25 mouse cellular contexts compared by ENCODE assay signal in the genomic region with DNA sequence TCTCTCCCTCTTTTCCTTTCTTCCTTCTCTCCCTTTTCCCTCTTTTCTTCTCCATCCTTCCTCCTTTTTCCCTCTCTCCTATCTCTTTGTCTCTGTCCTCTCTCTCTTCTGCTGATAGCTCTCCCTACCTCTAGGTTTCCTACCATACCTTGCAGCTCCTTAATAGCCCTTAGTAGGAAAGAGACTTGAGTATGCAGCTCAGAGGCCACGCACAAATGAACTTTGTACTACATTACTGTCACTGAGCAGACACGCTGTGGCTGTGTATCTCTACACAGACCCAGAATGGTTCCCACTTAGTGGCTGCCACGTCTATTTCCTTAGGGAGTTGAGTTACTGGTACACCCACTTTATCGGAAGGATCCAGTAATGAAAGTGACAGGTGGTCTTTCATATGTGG.
A peak's percentile ranks its signal among the peaks of the same experiment; 100 is the strongest.
DNase-seq lines count a peak whose midpoint lies in the region; ATAC-seq lines count a peak whose summit lies in the region.
"Had no signal": no experiment of that assay in that cellular context is flagged by ENCODE, and none has a peak within 500 bp of the region (broad histone marks: within the 10 kb centered on the region; RNA-seq: fewer than 3 reads in every experiment).

No protein-coding gene starts in this region.

- peak; percentile 54 for DNase-seq in midbrain, embryonic 11.5 days (ENCODE audit: low spot score, missing footprints)
- DNase-seq in R1 (ENCODE audit: low read depth, low spot score) = peak; percentile 23
- DNase-seq in layer of hippocampus, postnatal 14 days (ENCODE audit: low spot score in 2 of 2) = no peak
- DNase-seq in forebrain, embryonic 11.5 days (ENCODE audit: low spot score) = no peak
- no peak for DNase-seq in layer of hippocampus, postnatal 10 days (ENCODE audit: low spot score in 2 of 2)
- DNase-seq: adrenal gland, adult 2 months; adrenal gland, postnatal 10 days; adrenal gland, postnatal 25 days; cerebellum, adult 11 months; cerebellum, adult 18-20 months; cerebellum, adult 9-10 months; cerebellum, postnatal 10 days; cerebellum, postnatal 25 days had no signal

- no peaks in the 10 kb centered on the region for H3K9me3 ChIP-seq in midbrain, embryonic 11.5 days (ENCODE audit: control insufficient read depth, low read length)
- H3K9me3 ChIP-seq in midbrain, embryonic 15.5 days = no peaks in the 10 kb centered on the region
- H3K9me3 ChIP-seq in intestine, embryonic 16.5 days (ENCODE audit: control insufficient read depth, low read length) = no peaks in the 10 kb centered on the region
- H3K9me3 ChIP-seq in forebrain, embryonic 11.5 days (ENCODE audit: control insufficient read depth, low read length) = no peaks in the 10 kb centered on the region
- H3K9me3 ChIP-seq: embryonic facial prominence, embryonic 10.5 days; embryonic facial prominence, embryonic 12.5 days; forebrain, embryonic 12.5 days; G1E had no signal

- H3K27ac ChIP-seq in midbrain, embryonic 11.5 days (ENCODE audit: low read depth, low read length) = no peak overlapping the region
- H3K27ac ChIP-seq in midbrain, embryonic 15.5 days = no peak overlapping the region
- H3K27ac ChIP-seq in intestine, embryonic 16.5 days (ENCODE audit: low read length) = no peak overlapping the region; the same call in 1 of the 2 replicates
- H3K27ac ChIP-seq in forebrain, embryonic 11.5 days (ENCODE audit: low read depth, low read length) = no peak overlapping the region
- H3K27ac ChIP-seq: embryonic facial prominence, embryonic 10.5 days; embryonic facial prominence, embryonic 12.5 days; forebrain, embryonic 12.5 days had no signal

- no peak for ATAC-seq in midbrain, embryonic 11.5 days (ENCODE audit: low FRiP score)
- no peak for ATAC-seq in midbrain, embryonic 15.5 days (replicated peaks)
- peak; percentile 75 for ATAC-seq in intestine, embryonic 16.5 days
- ATAC-seq in monocyte, adult 5-6 weeks (replicated peaks; ENCODE audit: insufficient number of reproducible peaks, low FRiP score, low TSS enrichment, poor library complexity, severe bottlenecking) = 0 out of 2 replicates have a peak, but pooled peaks have one; percentile 43
- ATAC-seq in forebrain, embryonic 11.5 days (replicated peaks; ENCODE audit: low FRiP score) = no peak
- ATAC-seq: CD4-positive, CD25-positive, alpha-beta regulatory T cell, adult 4 months; forebrain, embryonic 14.5 days; forebrain, embryonic 16.5 days; Patski had no signal

- WGBS in midbrain, embryonic 11.5 days = 67% methylated on average over 4 of the region's 4 CpGs
- 60% methylated on average over 4 of the region's 4 CpGs for WGBS in midbrain, embryonic 15.5 days
- 49% methylated on average over 4 of the region's 4 CpGs for WGBS in intestine, embryonic 16.5 days
- WGBS in forebrain, embryonic 11.5 days = 65% methylated on average over 4 of the region's 4 CpGs

- H3K4me2 ChIP-seq in midbrain, embryonic 11.5 days = no peak overlapping the region
- H3K4me2 ChIP-seq in midbrain, embryonic 15.5 days = no peak overlapping the region
- H3K4me2 ChIP-seq in intestine, embryonic 16.5 days (ENCODE audit: low read depth, low read length) = no peak overlapping the region
- H3K4me2 ChIP-seq in forebrain, embryonic 11.5 days (ENCODE audit: low read depth, low read length, severe bottlenecking) = no peak overlapping the region
- H3K4me2 ChIP-seq: embryonic facial prominence, embryonic 12.5 days; forebrain, embryonic 12.5 days had no signal

- no peaks in the 10 kb centered on the region for H3K36me3 ChIP-seq in midbrain, embryonic 11.5 days (ENCODE audit: control insufficient read depth, insufficient read depth, low read length)
- H3K36me3 ChIP-seq in midbrain, embryonic 15.5 days (replicated peaks) = no peaks in the 10 kb centered on the region
- no peaks in the 10 kb centered on the region for H3K36me3 ChIP-seq in intestine, embryonic 16.5 days (ENCODE audit: control insufficient read depth, insufficient read depth, low read length)
- H3K36me3 ChIP-seq in forebrain, embryonic 11.5 days (ENCODE audit: control insufficient read depth, insufficient read depth, low read length) = no peaks in the 10 kb centered on the region
- H3K36me3 ChIP-seq: embryonic facial prominence, embryonic 10.5 days; embryonic facial prominence, embryonic 12.5 days; forebrain, embryonic 12.5 days; G1E had no signal

- no peaks in the 10 kb centered on the region for H3K27me3 ChIP-seq in midbrain, embryonic 11.5 days (ENCODE audit: control insufficient read depth, insufficient read depth, low read length)
- no peaks in the 10 kb centered on the region for H3K27me3 ChIP-seq in midbrain, embryonic 15.5 days (replicated peaks)
- H3K27me3 ChIP-seq in intestine, embryonic 16.5 days (replicated peaks; ENCODE audit: control insufficient read depth, insufficient read depth, low read length) = no peaks in the 10 kb centered on the region
- no peaks in the 10 kb centered on the region for H3K27me3 ChIP-seq in forebrain, embryonic 11.5 days (ENCODE audit: control insufficient read depth, insufficient read depth, low read length)
- H3K27me3 ChIP-seq: CH12.LX; embryonic facial prominence, embryonic 12.5 days; Patski had no signal

- no peak overlapping the region for H3K4me3 ChIP-seq in midbrain, embryonic 11.5 days (ENCODE audit: low read depth, low read length)
- no peak overlapping the region for H3K4me3 ChIP-seq in midbrain, embryonic 15.5 days
- no peak overlapping the region for H3K4me3 ChIP-seq in intestine, embryonic 16.5 days (ENCODE audit: low read length)
- H3K4me3 ChIP-seq in forebrain, embryonic 11.5 days (ENCODE audit: low read depth, low read length) = no peak overlapping the region
- H3K4me3 ChIP-seq: embryonic facial prominence, embryonic 10.5 days; embryonic facial prominence, embryonic 12.5 days; forebrain, embryonic 12.5 days had no signal

- H3K9ac ChIP-seq in midbrain, embryonic 11.5 days (ENCODE audit: low read length) = no peak overlapping the region
- H3K9ac ChIP-seq in midbrain, embryonic 15.5 days = no peak overlapping the region
- H3K9ac ChIP-seq in intestine, embryonic 16.5 days (ENCODE audit: low read depth, low read length) = no peak overlapping the region
- no peak overlapping the region for H3K9ac ChIP-seq in forebrain, embryonic 11.5 days (ENCODE audit: low read length)
- H3K9ac ChIP-seq: embryonic facial prominence, embryonic 12.5 days; forebrain, embryonic 12.5 days had no signal

- no peaks in the 10 kb centered on the region for H3K4me1 ChIP-seq in midbrain, embryonic 11.5 days (ENCODE audit: control insufficient read depth, insufficient read depth, low read length)
- peaks cover 12% of the 10 kb centered on the region for H3K4me1 ChIP-seq in midbrain, embryonic 15.5 days
- peaks cover 4% of the 10 kb centered on the region for H3K4me1 ChIP-seq in intestine, embryonic 16.5 days (ENCODE audit: control insufficient read depth, insufficient read depth, low read length)
- H3K4me1 ChIP-seq in forebrain, embryonic 11.5 days (replicated peaks; ENCODE audit: control insufficient read depth, insufficient read depth, low read length) = peaks cover 13% of the 10 kb centered on the region
- H3K4me1 ChIP-seq: embryonic facial prominence, embryonic 12.5 days had no signal

Comparison
In these comparisons a context has a peak if more than half of its experiments do, and no peak if none do; other contexts are left out.
1. ATAC-seq: peak in intestine, embryonic 16.5 days (single experiment) and monocyte, adult 5-6 weeks (single experiment); none in midbrain, embryonic 11.5 days (single experiment), midbrain, embryonic 15.5 days (single experiment) and forebrain, embryonic 11.5 days (single experiment).
2. DNase-seq: peak in midbrain, embryonic 11.5 days (single experiment) and R1 (single experiment); none in layer of hippocampus, postnatal 14 days (0 of 2), forebrain, embryonic 11.5 days (single experiment) and layer of hippocampus, postnatal 10 days (0 of 2).